Mouse (Mus musculus): ENCODE data around the gene Pias3.

DNA sequence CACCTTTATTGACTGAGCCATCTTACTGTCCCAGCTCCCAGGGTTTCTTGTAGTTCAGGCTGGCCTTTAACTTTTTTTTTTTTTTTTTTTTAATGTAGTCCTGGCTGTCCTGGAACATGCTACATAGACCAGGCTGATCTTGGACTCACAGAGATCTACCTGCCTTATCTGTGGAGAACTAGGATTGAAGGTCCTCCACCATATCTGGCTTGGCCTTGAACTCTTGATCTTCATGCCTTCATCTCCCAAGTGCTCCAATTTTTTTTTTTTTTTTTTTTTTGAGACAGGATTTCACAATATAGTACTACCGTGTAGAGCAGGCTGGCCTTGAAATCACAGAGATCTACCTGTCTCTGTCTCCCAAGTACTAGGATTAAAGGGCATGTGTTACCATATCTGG, 2.6 kb upstream of the Pias3 start:
- TF ChIP-seq ZNF384 (IDR thresholded peaks at IDR 0.05; ENCODE audit: low read depth, low read length) (no peak), ZC3H11A (IDR thresholded peaks at IDR 0.05; ENCODE audit: borderline replicate concordance, low read depth, low read length) (no peak), CHD2 (IDR thresholded peaks at IDR 0.05; ENCODE audit: low read depth, low read length) (no peak), HCFC1 (IDR thresholded peaks at IDR 0.05; ENCODE audit: borderline replicate concordance, insufficient read depth, low read length) (no peak), MAFK (IDR thresholded peaks at IDR 0.05; ENCODE audit: insufficient read depth, low read depth, low read length) (no peak)
